Mouse (Mus musculus) hindbrain, postnatal 0 days (tissue): ENCODE measurements around the gene Egfem1. TPM values are rescaled to one million over a fixed set of nuclear protein-coding genes. Genes with fewer than 3 reads are reported as not detected.
A peak's percentile ranks its signal among the peaks of the same experiment; 100 is the strongest.

Experiments used
- ATAC-seq: fragments of 200-750 bp; cut with Nextera tagmentation; 2 replicates; pipeline ENCODE4 v1.8.0; 2017; ENCODE audit warnings: mild to moderate bottlenecking, moderate TSS enrichment, moderate library complexity
- DNase-seq: peaks from one replicate; pipeline ENCODE4 v3.0.0-alpha.2; 2015; ENCODE audit warnings: low spot score
- H3K27ac ChIP-seq: fragments of 300-500 bp; sonication (generic); 2 replicates; pipeline ENCODE4 v1.5.1; 2014; ENCODE audit warnings: mild to moderate bottlenecking
- H3K27me3 ChIP-seq: fragments of 300-500 bp; sonication (generic); 2 replicates; pipeline ENCODE4 v1.6.1; 2014; ENCODE audit warnings: low read length, mixed read lengths; ENCODE audit not compliant: insufficient read depth
- H3K36me3 ChIP-seq: fragments of 300-500 bp; sonication (generic); 2 replicates; pipeline ENCODE4 v1.6.1; 2014; ENCODE audit warnings: low read length, mixed read lengths; ENCODE audit not compliant: insufficient read depth
- H3K4me1 ChIP-seq: fragments of 300-500 bp; sonication (generic); 2 replicates; pipeline ENCODE4 v1.6.1; 2014; ENCODE audit warnings: antibody characterized with exemption, low read length, mixed read lengths; ENCODE audit not compliant: insufficient read depth
- H3K4me2 ChIP-seq: fragments of 300-500 bp; sonication (generic); 2 replicates; pipeline ENCODE4 v1.6.1; 2014; ENCODE audit warnings: low read depth, mild to moderate bottlenecking, low read length, moderate library complexity, mixed read lengths
- H3K4me3 ChIP-seq: fragments of 300-500 bp; sonication (generic); 2 replicates; pipeline ENCODE4 v1.5.1; 2014; ENCODE audit warnings: low read length
- H3K9ac ChIP-seq: fragments of 300-500 bp; sonication (generic); replicated peaks from 2 replicates; pipeline ENCODE4 v1.6.1; 2014; ENCODE audit warnings: mild to moderate bottlenecking, low read length, moderate library complexity, mixed read lengths
- H3K9me3 ChIP-seq: fragments of 300-500 bp; sonication (generic); 2 replicates; pipeline ENCODE4 v1.6.1; 2016; ENCODE audit warnings: low read length, mixed read lengths
- CTCF ChIP-seq: IDR thresholded peaks from 2 replicates; pipeline ENCODE4 v1.5.1; 2016; ENCODE audit warnings: antibody characterized with exemption, control low read depth, low read depth
- WGBS: fragments of 180-500 bp; shearing (Covaris S2); extraction: QIAGEN DNeasy Blood & Tissue Kit; methylation state at CpG from one replicate; pipeline ENCODE4 v1.1.7; 2014; 5-methylcytosine and 5-hydroxymethylcytosine counted together
- polyA plus RNA-seq: library from polyadenylated mRNA; unstranded; fragments of >200 nt; fragmentation: Nextera tagmentation; extraction: Ambion mirVana; gene quantifications from 2 replicates; pipeline ENCODE4 v1.2.1, GENCODE M21; 2015
- total RNA-seq: library from RNA; depleted of rRNA; stranded (reverse); fragments of >200 nt; gene quantifications from 2 replicates; pipeline ENCODE4 v1.2.3, GENCODE M21; 2014

The Egfem1 gene
- total and polyA plus RNA-seq, 2 experiments from 2014 or later, result 4.1 to 12.6 TPM

- ATAC-seq (no peak), DNase-seq (no peak)
- H3K27me3 ChIP-seq, result no peaks in the 10 kb centered on the region
- no peaks in the 10 kb centered on the region for H3K4me1 ChIP-seq
- no peaks in the 10 kb centered on the region for H3K9me3 ChIP-seq
- H3K4me3 ChIP-seq, result no peak overlapping the region
- H3K9ac ChIP-seq, result no peak overlapping the region
- TF ChIP-seq CTCF, result no peak
- H3K4me2 ChIP-seq, result no peak overlapping the region
- WGBS, result 58% methylated on average over 4 of the region's 4 CpGs
- H3K27ac ChIP-seq, result no peak overlapping the region
- no peaks in the 10 kb centered on the region for H3K36me3 ChIP-seq
These were observed 18.7 kb upstream of the Egfem1 start for GRCm38 (mm10) chr3:29063156-29063555.

GRCm38 (mm10) chr3:29068428-29069098, 13.3 kb upstream of the Egfem1 start:
- DNase-seq, result no peak

GRCm38 (mm10) chr3:29071315-29071714, 10.5 kb upstream of the Egfem1 start:
- no peaks in the 10 kb centered on the region for H3K36me3 ChIP-seq
- H3K27ac ChIP-seq, result no peak overlapping the region
- ATAC-seq, result no peak
- no peak overlapping the region for H3K9ac ChIP-seq
- no peaks in the 10 kb centered on the region for H3K4me1 ChIP-seq
- whole genome bisulfite sequencing, result 88% methylated on average over 4 of the region's 4 CpGs
- H3K4me3 ChIP-seq, result no peak overlapping the region
- no peak for DNase-seq
- no peaks in the 10 kb centered on the region for H3K27me3 ChIP-seq
- no peak for TF ChIP-seq CTCF
- no peaks in the 10 kb centered on the region for H3K9me3 ChIP-seq
- H3K4me2 ChIP-seq, result no peak overlapping the region

More at GRCm38 (mm10) chr3:29068428-29069098, 13.3 kb upstream of the Egfem1 start:
- Histone ChIP-seq H3K27me3 (no peaks in the 10 kb centered on the region), H3K9me3 (no peaks in the 10 kb centered on the region), H3K4me2 (no peak overlapping the region), H3K27ac (no peak overlapping the region), H3K4me1 (no peaks in the 10 kb centered on the region), H3K9ac (no peak overlapping the region), H3K4me3 (no peak overlapping the region), H3K36me3 (no peaks in the 10 kb centered on the region)
- TF ChIP-seq CTCF, result no peak
- WGBS, result 54% methylated on average over 6 of the region's 6 CpGs
- 0 out of 2 replicates have a peak, but pooled peaks have one; percentile 18 for ATAC-seq

- Histone ChIP-seq H3K4me2 (peak overlapping the region; percentile 89), H3K27ac (peak overlapping the region; percentile 54; the same call in 1 of the 2 replicates), H3K27me3 (no peaks in the 10 kb centered on the region), H3K9me3 (no peaks in the 10 kb centered on the region), H3K36me3 (no peaks in the 10 kb centered on the region), H3K4me1 (no peaks in the 10 kb centered on the region), H3K9ac (peak overlapping the region; percentile 50; the same call in 1 of the 2 replicates), H3K4me3 (peak overlapping the region; percentile 58)
- WGBS, result 13% methylated on average over 13 of the region's 13 CpGs
- ATAC-seq (peak; percentile 46; the same call in 1 of the 2 replicates), DNase-seq (peak; percentile 67)
- TF ChIP-seq CTCF, result no peak
These were observed 306 bp upstream of the Egfem1 start for GRCm38 (mm10) chr3:29081517-29081916.

- ATAC-seq (peak; percentile 89), DNase-seq (peak; percentile 68)
- peak overlapping the region; percentile 58 for H3K4me3 ChIP-seq
- H3K4me1 ChIP-seq, result no peaks in the 10 kb centered on the region
- H3K9ac ChIP-seq, result peak overlapping the region; percentile 50
- peak overlapping the region; percentile 89 for H3K4me2 ChIP-seq
- no peaks in the 10 kb centered on the region for H3K36me3 ChIP-seq
- under 1% methylated on average over 51 of the region's 59 CpGs for WGBS
- H3K9me3 ChIP-seq, result no peaks in the 10 kb centered on the region
- H3K27me3 ChIP-seq, result no peaks in the 10 kb centered on the region
- peak; percentile 35 for TF ChIP-seq CTCF
- H3K27ac ChIP-seq, result peak overlapping the region; percentile 54; the same call in 1 of the 2 replicates
These were observed 623 bp downstream of the Egfem1 start for GRCm38 (mm10) chr3:29082296-29082995.

GRCm38 (mm10) chr3:29082996-29083350, 1.1 kb downstream of the Egfem1 start:
- Histone ChIP-seq H3K9me3 (no peaks in the 10 kb centered on the region), H3K9ac (peak overlapping the region; percentile 50), H3K27me3 (no peaks in the 10 kb centered on the region), H3K27ac (no peak overlapping the region; the same call in 1 of the 2 replicates), H3K4me3 (peak overlapping the region; percentile 58), H3K36me3 (no peaks in the 10 kb centered on the region), H3K4me1 (no peaks in the 10 kb centered on the region), H3K4me2 (peak overlapping the region; percentile 89)
- no peak for TF ChIP-seq CTCF
- no peak for ATAC-seq
- WGBS, result 2% methylated on average over 12 of the region's 12 CpGs
- no peak for DNase-seq

GRCm38 (mm10) chr3:29098467-29098866, 16.6 kb downstream of the Egfem1 start:
- DNase-seq (no peak), ATAC-seq (no peak)
- TF ChIP-seq CTCF, result no peak
- Histone ChIP-seq H3K9ac (no peak overlapping the region), H3K27ac (no peak overlapping the region), H3K4me1 (no peaks in the 10 kb centered on the region), H3K4me2 (no peak overlapping the region), H3K36me3 (no peaks in the 10 kb centered on the region), H3K4me3 (no peak overlapping the region), H3K27me3 (no peaks in the 10 kb centered on the region), H3K9me3 (no peaks in the 10 kb centered on the region)
- 68% methylated on average over 2 of the region's 2 CpGs for WGBS
